Mouse (Mus musculus) fat pad, adult 2 months (tissue): Measurements from ENCODE around the gene Ptpra.

Experiments
- DNase-seq: peaks from one replicate; pipeline ENCODE4 v3.0.0-alpha.2; 2011; ENCODE audit warnings: low read depth, low spot score; ENCODE audit errors: extremely low read depth

Ptpra gene

GRCm38 (mm10) chr2:130449794-130450433 lies at the start of gene Ptpra:
Gene Ptpra, plus strand, starts transcription at chr2:130450278.
- DNase-seq, result no peak

- no peak for DNase-seq
Observed at GRCm38 (mm10) chr2:130401891-130402290, 48.2 kb upstream of the Ptpra start.

DNA sequence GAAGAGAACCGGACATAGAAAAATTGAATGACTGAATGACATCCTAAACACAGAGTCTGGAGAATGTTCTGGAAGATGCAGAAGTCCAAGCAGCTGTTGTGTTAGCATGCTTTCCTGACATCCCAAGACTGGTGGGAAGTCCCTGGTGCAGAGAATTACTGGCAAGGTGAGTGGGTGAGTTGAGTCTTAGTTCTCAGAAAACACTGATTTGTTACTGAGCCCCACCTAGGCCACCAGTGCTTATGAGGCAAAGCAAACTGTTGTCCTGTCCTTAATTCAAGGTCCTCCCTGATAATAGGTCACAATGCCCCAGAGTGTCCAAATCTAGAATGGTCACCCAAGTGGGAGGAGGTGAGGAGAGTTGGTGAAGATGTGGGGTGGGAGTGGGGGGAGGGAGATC lies 45.1 kb upstream of the Ptpra start, which contains the start of the genes Gm28372 and 1700020A23Rik:
TSS of gene Gm28372 (plus strand) at position 301 of the 400 bp plus-strand sequence.
TSS of gene 1700020A23Rik (plus strand) at position 321 of the 400 bp plus-strand sequence.
- DNase-seq, result no peak

DNA sequence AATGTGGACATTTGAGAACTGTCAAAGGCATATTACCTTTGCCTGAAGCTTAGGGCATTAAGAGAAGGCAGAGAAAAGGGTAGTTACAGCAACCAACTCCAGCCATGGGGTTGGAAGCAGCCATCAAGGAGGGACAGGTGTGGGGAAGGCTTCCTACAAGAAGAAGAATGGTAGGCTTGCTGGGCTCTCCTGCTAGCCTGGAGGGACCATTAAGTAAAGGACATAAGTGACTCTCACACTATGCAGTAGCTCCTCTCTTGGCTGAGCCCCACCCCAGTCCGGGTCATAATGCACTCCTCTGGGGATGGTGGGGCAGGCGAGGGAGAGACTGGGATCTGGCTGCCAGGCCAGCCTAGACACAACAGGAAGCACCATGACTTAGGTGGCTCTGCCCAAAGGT lies 43.9 kb upstream of the Ptpra start, which contains the start of gene Tmem239:
TSS of gene Tmem239 (plus strand) at position 301 of the 400 bp plus-strand sequence.
- DNase-seq, result no peak

DNA sequence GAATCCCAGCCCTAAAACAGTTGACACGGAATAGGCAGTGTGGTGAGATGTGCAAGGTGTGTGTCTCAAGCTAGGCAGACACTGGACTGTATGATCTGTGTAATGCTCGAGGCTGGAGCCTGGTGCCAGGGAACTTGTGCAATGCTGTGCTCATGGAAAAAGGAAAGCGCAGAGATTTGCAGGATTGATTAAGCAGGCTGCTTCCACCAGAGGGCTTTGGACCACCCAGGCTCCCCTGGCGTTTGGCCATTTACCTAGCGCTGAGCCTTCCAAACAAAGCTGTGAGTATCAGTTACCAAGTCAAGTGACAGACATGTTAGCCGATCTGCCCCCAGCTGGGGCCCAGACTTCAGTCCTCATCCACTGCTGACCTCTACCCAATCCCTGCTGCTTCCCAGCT lies 41.9 kb upstream of the Ptpra start:
- peak; percentile 40 for DNase-seq

GRCm38 (mm10) chr2:130411558-130412495 lies 38.3 kb upstream of the Ptpra start:
- DNase-seq, result no peak

- DNase-seq, result no peak
Observed at GRCm38 (mm10) chr2:130412775-130413174, 37.3 kb upstream of the Ptpra start.

- no peak for DNase-seq
Observed at GRCm38 (mm10) chr2:130414094-130414856, 35.8 kb upstream of the Ptpra start.

GRCm38 (mm10) chr2:130421781-130422620 lies 28.1 kb upstream of the Ptpra start:
- DNase-seq, result no peak

GRCm38 (mm10) chr2:130423397-130424125 lies 26.5 kb upstream of the Ptpra start:
- no peak for DNase-seq

- peak; percentile 31 for DNase-seq
Observed at GRCm38 (mm10) chr2:130424126-130424853, 25.8 kb upstream of the Ptpra start, which contains the start of the genes Vps16 and Pced1a. Gene Vps16, plus strand, starts transcription at chr2:130424339. Gene Pced1a, minus strand, starts transcription at chr2:130424701.

DNA sequence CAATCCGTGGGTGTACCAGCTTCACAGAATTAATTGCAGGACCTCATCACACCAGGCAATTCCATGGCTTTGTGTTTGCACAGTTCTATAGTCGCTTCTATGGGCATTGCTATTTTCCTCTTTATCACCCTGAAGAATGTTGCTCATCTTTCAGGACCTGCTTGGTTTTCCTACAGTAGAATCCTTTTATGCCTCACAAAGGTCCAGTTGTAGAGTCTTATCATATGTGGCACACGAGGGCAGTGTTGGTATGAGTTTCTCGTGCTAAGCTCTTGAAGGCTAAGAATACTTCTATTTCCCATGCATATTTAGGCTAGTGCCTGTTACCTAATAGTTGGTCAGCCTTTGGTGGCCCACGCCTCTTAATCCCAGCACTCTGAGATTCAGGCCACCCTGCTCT lies 25.0 kb upstream of the Ptpra start:
- no peak for DNase-seq

- no peak for DNase-seq
Observed at GRCm38 (mm10) chr2:130429851-130430250, 20.2 kb upstream of the Ptpra start.

DNA sequence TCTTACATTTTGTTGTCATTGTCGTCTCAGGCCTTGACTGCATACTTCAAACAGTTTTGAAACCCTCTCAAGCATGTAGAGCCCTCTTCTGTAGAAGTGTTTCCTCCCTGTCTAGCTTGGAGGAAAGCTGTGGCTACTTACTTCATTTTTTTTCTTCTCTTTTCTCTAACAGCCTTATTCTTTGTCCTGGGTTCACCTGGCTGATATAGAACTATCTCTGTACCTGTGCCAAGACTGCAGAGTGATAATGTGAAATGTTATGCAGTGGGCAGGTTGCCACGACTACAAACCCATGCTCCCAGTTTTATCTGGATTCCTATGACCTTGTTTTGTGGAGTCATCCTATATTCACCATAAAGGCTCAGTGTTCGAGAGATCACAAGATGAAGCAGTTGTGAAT lies 19.6 kb upstream of the Ptpra start:
- no peak for DNase-seq

GRCm38 (mm10) chr2:130432157-130432556 lies 17.9 kb upstream of the Ptpra start:
- no peak for DNase-seq

DNA sequence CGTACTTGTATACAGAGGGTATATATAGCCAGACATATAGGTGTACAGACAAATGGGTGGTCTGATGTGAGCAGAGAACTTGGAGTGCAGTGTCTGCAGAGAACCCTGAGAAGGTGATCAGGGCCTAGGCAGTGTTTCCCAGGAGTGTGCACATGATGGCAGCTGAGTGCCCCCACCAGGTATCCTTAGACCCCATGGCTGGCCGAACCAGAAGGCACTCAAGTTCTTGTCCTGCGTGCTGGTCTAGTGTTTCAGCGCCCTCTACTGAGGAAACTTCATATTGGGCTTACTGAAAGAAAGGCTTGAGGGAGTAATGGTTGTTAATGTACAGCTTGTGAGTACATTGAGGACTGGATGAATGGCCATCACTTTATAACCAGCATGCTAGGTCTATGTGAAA lies 16.9 kb upstream of the Ptpra start:
- DNase-seq, result no peak

- DNase-seq, result no peak
Observed at GRCm38 (mm10) chr2:130436769-130437168, 13.3 kb upstream of the Ptpra start.

DNA sequence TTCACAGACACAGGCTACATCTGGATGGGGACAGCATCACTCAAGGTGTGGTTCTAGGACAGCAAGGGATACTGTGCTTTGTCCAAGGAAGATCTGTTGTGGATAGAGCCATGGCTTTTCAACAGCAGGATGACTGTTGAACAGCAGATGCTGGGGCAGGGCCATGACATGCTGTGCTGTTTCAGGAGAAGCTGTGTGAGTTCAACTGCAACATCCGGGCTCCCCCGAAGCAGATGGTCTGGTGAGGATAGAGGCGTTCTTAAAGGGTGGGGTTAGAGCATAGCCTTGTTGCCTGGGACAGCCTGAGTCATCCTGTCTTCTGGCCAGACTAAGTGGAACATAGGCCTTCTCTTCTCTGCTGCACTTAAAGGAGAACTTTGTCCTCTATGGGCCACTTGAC lies 11.2 kb upstream of the Ptpra start:
- no peak for DNase-seq
